Mouse (Mus musculus) megakaryocyte progenitor cell, adult 5-6 weeks (primary cell): Measurements from ENCODE around the gene Ptprm. TPM values are rescaled to one million over a fixed set of nuclear protein-coding genes. Genes with fewer than 3 reads are reported as not detected.

Experiments used
- ATAC-seq: replicated peaks from 2 replicates; pipeline ENCODE4 v1.8.0; 2016; ENCODE audit warnings: mild to moderate bottlenecking, moderate TSS enrichment, inconsistent platforms; ENCODE audit not compliant: poor library complexity
- total RNA-seq, 2 experiments: library from RNA; stranded (forward) in 1 of 2; stranded (reverse) in 1 of 2; fragments of 157-497, 149-512 nt in 1 of 2; fragments of 200-1000 nt in 1 of 2; gene quantifications; 2 replicates each; pipeline versions ENCODE4 v1.2.3 to v1.2.4; 2015 to 2017

Gene Ptprm
- total RNA-seq, 2 experiments from 2014 or later, result 0.22 TPM; not detected in 1

GRCm38 (mm10) chr17:67157089-67157752 is 197.0 kb downstream of the Ptprm start:
- ATAC-seq, result no peak

GRCm38 (mm10) chr17:67152218-67152617 is 202.0 kb downstream of the Ptprm start:
- ATAC-seq, result no peak

- ATAC-seq, result no peak
Measured at GRCm38 (mm10) chr17:67150441-67150840, 203.8 kb downstream of the Ptprm start.

- ATAC-seq, result no peak
Measured at GRCm38 (mm10) chr17:67142183-67142756, 212.0 kb downstream of the Ptprm start.

GRCm38 (mm10) chr17:67140502-67140901 is 213.8 kb downstream of the Ptprm start:
- 0 out of 2 replicates have a peak, but pooled peaks have one; percentile 55 for ATAC-seq

GRCm38 (mm10) chr17:67138981-67139380 is 215.3 kb downstream of the Ptprm start:
- ATAC-seq, result no peak

- ATAC-seq, result no peak
Measured at GRCm38 (mm10) chr17:67136876-67137275, 217.4 kb downstream of the Ptprm start.

- ATAC-seq, result no peak
Measured at GRCm38 (mm10) chr17:67136421-67136820, 217.8 kb downstream of the Ptprm start.

- ATAC-seq, result no peak
Measured at GRCm38 (mm10) chr17:67134235-67134634, 220.0 kb downstream of the Ptprm start.

- peak; percentile 83 for ATAC-seq
Measured at GRCm38 (mm10) chr17:67133440-67134103, 220.7 kb downstream of the Ptprm start.

GRCm38 (mm10) chr17:67133026-67133425 is 221.2 kb downstream of the Ptprm start:
- no peak for ATAC-seq

- ATAC-seq, result no peak
Measured at GRCm38 (mm10) chr17:67127530-67127929, 226.7 kb downstream of the Ptprm start.

GRCm38 (mm10) chr17:67125596-67125995 is 228.7 kb downstream of the Ptprm start:
- ATAC-seq, result 0 out of 2 replicates have a peak, but pooled peaks have one; percentile 37

- no peak for ATAC-seq
Measured at GRCm38 (mm10) chr17:67124294-67124693, 230.0 kb downstream of the Ptprm start.

- no peak for ATAC-seq
Measured at GRCm38 (mm10) chr17:67123722-67124121, 230.5 kb downstream of the Ptprm start.

- ATAC-seq, result no peak
Measured at GRCm38 (mm10) chr17:67120863-67121262, 233.4 kb downstream of the Ptprm start.

- ATAC-seq, result no peak
Measured at GRCm38 (mm10) chr17:67118676-67119340, 235.4 kb downstream of the Ptprm start.

GRCm38 (mm10) chr17:67114842-67115241 is 239.4 kb downstream of the Ptprm start:
- no peak for ATAC-seq

- peak; percentile 58 for ATAC-seq
Measured at GRCm38 (mm10) chr17:67112679-67113078, 241.6 kb downstream of the Ptprm start.

GRCm38 (mm10) chr17:67106176-67106575 is 248.1 kb downstream of the Ptprm start:
- no peak for ATAC-seq

- ATAC-seq, result no peak
Measured at GRCm38 (mm10) chr17:67102051-67102450, 252.2 kb downstream of the Ptprm start.
